Mouse (Mus musculus) brain, adult 10 weeks (tissue): ENCODE data around the gene Necab3. TPM values are rescaled to one million over a fixed set of nuclear protein-coding genes. Genes with fewer than 3 reads are reported as not detected.

Source experiments
- polyA plus RNA-seq: library from polyadenylated mRNA; stranded (reverse); fragments of 350-450 nt; fragmentation: Illumina TruSeq; extraction: RNeasy Lipid Tissue Mini Kit (QIAGEN cat#74804); gene quantifications from one replicate; pipeline ENCODE4 v1.2.3, GENCODE M21; 2015; ENCODE audit warnings: low read depth, low replicate concordance

Gene Necab3
- 83.4 TPM for polyA plus RNA-seq

DNA sequence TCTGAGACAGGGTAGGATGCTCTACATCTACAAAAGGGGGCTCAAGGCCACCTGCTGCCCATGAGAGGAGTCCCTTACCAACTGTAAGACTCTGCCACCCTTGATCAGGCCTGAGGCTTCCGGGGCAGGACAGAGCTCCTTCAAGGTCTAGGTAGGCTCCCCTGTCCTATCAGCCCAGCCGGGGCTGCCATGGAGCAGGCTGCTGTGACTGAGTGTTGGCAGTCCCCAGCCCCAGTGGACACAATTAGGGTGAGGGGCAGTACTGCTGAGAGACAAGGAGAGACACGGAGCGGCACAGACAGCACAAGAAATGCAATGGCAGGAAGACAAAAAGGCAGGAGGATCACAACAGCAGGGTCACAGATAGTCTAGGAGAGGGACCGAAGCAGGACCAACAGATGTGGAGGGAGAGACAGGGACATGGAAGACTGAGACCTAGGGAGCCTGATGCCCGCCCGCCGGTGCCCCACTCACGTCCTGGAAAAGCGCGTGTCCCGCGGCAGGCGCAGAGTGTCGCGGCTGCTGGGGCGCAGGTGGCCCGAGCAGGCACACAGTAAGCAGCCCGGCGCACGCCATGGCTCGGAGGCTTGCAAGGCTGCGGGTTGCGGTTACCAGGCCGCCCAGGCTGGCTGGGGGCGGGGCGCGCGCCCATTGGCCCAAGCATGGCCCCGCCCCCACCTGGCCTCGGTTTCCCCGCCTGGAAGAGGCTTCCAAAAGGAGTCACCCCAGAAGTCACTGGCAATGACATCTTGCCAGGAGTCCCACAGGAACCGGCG lies at the start of gene Necab3:
Gene Necab3, minus strand, starts transcription at position 627 of the 776 bp plus-strand sequence.

DNA sequence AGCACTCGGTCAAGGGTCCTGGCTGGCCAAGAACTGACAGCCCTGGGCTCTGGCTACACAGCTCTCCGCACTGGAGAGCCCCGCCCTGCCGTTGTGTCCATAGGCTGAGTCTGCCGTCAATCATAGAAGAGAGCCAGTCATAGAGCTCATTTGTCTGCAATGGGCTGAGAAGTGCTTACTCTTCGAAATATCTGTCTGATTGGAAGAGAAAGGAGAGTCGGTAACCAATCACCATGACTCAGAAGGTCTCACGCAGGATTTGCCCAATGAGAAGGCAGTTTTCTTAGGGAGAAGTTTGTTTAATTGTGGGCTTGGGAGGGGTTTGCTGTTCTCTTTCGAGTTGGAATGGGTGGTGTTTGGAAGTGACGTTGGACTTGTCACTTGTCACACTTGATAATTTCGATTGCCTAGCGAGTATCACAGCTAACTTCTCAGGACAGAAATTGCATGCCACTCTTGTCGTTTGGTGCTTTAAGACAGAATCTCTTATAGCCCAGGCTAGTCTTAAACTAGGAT lies 45.0 kb upstream of the Necab3 start, which contains the start of gene Pxmp4:
Gene Pxmp4, minus strand, starts transcription at position 71 of the 516 bp plus-strand sequence.

DNA sequence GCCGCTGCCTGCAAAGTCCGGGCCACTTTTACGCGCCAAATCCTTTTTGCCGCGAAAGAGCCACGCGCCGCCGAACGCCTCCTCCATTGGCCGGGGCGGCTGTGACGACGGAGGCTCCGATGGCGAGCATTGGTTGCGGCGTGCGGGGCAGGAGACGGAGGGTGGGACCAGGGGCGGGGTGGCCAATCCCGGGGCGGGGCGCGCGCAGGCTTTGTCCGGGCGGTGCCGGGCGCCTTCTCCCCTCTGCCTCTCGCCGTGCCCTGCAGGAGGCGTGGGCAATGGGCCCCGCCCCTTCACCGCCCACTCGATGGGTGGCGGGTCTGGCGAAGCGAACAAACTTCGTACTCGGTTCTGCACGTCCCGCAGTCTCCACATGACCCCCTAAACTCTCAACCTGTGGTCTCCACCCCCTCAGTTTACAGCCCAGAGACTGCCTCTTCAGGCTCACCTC lies 11.2 kb upstream of the Necab3 start, which contains the start of gene E2f1:
Gene E2f1, minus strand, starts transcription at position 57 of the 451 bp plus-strand sequence.

GRCm38 (mm10) chr2:154551476-154551875 lies 7.2 kb downstream of the Necab3 start, which contains the start of gene Actl10:
Actl10 (plus strand) TSS chr2:154551776.

GRCm38 (mm10) chr2:154546711-154547110 lies 12.0 kb downstream of the Necab3 start, which contains the start of gene 1700003F12Rik:
1700003F12Rik (plus strand) TSS chr2:154547085.

Other genes starting within 250 kb of the Necab3 start
- gene Cdk5rap1, start 185.9 kb downstream of the Necab3 start, polyA plus RNA-seq, result 13.5 TPM
- gene Snta1, start 150.8 kb downstream of the Necab3 start, polyA plus RNA-seq, result 28.1 TPM
- gene Cbfa2t2, start 122.4 kb downstream of the Necab3 start, polyA plus RNA-seq, result 25.2 TPM
- not detected for gene 1700003F12Rik, start 11.8 kb downstream of the Necab3 start, polyA plus RNA-seq
- not detected for gene Actl10, start 7.1 kb downstream of the Necab3 start, polyA plus RNA-seq
- gene E2f1, start 11.0 kb upstream of the Necab3 start, polyA plus RNA-seq, result 12.2 TPM
- gene Pxmp4, start 44.8 kb upstream of the Necab3 start, polyA plus RNA-seq, result 16.4 TPM
- gene Zfp341, start 54.4 kb upstream of the Necab3 start, polyA plus RNA-seq, result 6.8 TPM
- gene 4930519P11Rik, start 54.5 kb upstream of the Necab3 start, polyA plus RNA-seq, result not detected
- gene Chmp4b, start 92.8 kb upstream of the Necab3 start, polyA plus RNA-seq, result 245 TPM
- not detected for gene Gm14214, start 211.1 kb upstream of the Necab3 start, polyA plus RNA-seq
- 128 TPM for gene Raly, start 232.2 kb upstream of the Necab3 start, polyA plus RNA-seq
- not detected for gene a, start 232.5 kb upstream of the Necab3 start, polyA plus RNA-seq